Mouse (Mus musculus) heart, postnatal 14 days (tissue): ENCODE measurements around the gene Rsg1. TPM values are rescaled to one million over a fixed set of nuclear protein-coding genes. Genes with fewer than 3 reads are reported as not detected.

Source experiments
- DNase-seq, 2 experiments: peaks; one replicate each; pipeline ENCODE4 v3.0.0; 2021 to 2022
- intact Hi-C: fragments of 180-260 bp; cut with DNase I; formaldehyde crosslinking; loops from one replicate; pipeline ENCODE4 v1.15.1; 2025
- total RNA-seq, 2 experiments: library from RNA; stranded (reverse); gene quantifications; 2 replicates each; pipeline ENCODE4 v1.2.3; 2021

Rsg1 gene
- total RNA-seq, 2 experiments from 2014 or later, result 0.68 to 0.86 TPM

- DNase-seq, result no peak
- intact Hi-C loops, result loop anchor here (5.0 kb wide), 1 partner anchor 68 kb away; no protein-coding TSS in a partner anchor
Measured at GRCm38 (mm10) chr4:141210524-141211219, 3.1 kb upstream of the Rsg1 start.

DNA sequence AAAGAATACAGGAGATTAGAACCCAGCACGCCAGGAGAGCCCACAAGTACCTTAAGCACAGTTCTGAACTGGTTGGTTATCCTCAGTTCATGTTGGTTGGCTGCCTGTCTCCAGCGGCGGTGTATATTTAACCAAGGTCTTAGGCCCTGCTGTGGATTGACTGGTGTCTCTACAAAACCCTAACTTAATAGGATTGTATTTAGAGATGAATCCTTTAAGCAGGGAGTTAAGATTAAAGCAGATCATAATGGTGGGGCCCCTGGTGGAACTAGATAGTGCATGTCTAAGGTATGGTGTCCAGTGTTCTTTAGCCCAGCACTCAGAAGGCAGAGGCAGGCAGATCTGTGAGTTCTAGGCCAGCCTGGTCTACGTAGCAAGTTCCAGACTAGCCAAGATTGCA is 2.1 kb upstream of the Rsg1 start:
- intact Hi-C loops, result loop anchor here (5.0 kb wide), 1 partner anchor 69 kb away; no protein-coding TSS in a partner anchor
- DNase-seq, result no peak

DNA sequence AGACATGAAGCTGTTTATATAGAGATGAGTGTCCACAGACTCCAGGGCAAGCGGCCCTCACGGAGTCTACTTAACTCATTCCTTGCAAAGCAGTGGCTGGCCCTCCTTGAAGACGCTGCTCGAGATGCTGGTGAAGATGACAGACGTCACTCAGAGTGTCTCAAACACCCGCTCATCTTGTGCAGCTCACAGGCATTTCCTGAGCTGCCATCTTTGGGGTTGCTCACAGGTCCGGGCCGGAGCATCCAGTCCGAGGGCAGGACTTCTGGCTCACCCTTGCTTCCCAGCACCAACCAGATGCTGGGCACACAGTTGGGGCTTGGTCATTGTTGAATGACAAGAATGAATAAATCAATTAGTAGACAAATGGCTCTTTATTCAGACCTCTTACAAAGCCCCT is 864 bp upstream of the Rsg1 start:
- intact Hi-C loops, result loop anchor here (5.0 kb wide), 1 partner anchor 71 kb away; no protein-coding TSS in a partner anchor
- DNase-seq, result no peak

- intact Hi-C loops, result loop anchor here (5.0 kb wide), 1 partner anchor 71 kb away; no protein-coding TSS in a partner anchor
- DNase-seq, result no peak
Measured at GRCm38 (mm10) chr4:141213342-141213741, 414 bp upstream of the Rsg1 start.

- DNase-seq, result no peak
- intact Hi-C loops, result loop anchor here (5.0 kb wide), 1 partner anchor 72 kb away; no protein-coding TSS in a partner anchor
Measured at GRCm38 (mm10) chr4:141214337-141214851, 638 bp downstream of the Rsg1 start.

DNA sequence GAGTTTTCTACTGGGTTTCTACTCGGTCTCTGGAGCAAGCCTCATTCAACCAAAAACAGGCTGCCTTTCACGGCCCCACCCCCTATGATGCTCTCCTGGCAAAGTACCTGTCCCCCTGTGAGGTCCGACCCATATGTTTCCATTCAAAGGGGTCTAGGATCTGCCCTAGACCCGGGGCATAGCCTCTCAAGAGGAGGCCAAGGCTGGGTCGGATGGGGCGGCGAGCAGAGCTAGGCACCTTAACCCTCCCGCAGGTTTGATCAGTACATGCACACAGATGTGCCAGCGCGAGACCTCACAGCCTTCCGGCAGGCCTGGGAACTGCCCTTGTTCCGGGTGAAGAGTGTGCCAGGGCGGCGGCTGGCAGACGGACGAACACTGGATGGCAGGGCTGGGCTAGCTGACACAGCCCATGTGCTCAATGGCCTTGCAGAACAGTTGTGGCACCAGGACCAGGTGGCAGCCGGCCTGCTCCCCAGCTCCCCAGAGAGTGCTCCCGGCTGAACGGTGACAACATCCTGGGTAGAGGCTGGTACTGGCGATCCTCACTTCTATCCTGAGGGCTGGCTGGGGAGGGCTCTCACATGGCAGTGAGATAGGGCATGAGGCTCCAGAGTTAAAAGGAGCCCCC is 5.9 kb downstream of the Rsg1 start:
- DNase-seq, result no peak
- intact Hi-C loops, result no loop called here

- intact Hi-C loops, result no loop called here
- no peak for DNase-seq
Measured at GRCm38 (mm10) chr4:141221848-141222247, 8.1 kb downstream of the Rsg1 start.

- intact Hi-C loops, result no loop called here
- no peak for DNase-seq
Measured at GRCm38 (mm10) chr4:141222752-141223151, 9.0 kb downstream of the Rsg1 start.

DNA sequence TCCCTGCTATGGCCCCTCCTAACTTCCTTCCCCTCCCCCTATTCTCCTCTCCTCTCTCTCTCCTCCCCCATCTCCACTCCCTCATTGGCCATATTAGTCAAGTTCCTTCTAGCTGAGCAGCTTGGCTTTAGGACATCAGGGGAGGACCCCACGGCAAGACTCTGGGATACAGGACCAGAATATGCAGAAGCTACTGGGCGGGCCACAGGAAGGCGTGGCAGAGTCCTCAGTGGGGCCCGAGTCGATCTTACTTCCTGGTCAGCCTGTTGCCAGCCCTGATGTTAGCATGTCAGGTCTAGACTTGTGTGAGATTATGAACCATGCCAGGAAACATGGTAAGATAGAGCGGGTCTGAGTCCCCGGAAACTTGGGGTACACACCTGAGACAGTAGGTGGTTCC is 14.9 kb downstream of the Rsg1 start:
- intact Hi-C loops, result no loop called here
- no peak for DNase-seq

DNA sequence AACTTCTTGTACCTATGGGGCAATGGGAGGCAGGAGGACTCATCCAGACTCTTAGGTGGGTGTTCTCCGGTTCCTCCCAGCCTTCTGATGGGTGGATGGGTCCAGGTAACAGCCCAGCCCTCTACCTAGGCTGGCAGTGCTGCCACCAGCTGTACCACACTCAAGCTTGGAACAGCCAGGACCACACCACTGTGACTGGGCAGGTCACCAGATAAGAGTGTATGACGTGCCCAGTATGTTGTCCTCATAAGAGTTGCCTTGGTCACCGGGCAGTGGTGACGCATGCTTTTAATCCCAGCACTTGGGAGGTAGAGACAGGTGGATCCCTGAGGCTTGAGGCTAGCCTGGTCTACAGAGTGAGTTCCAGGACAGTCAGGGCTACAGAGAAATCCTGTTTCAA is 19.4 kb downstream of the Rsg1 start:
- no peak for DNase-seq
- intact Hi-C loops, result loop anchor here (5.0 kb wide), 1 partner anchor 34 kb away; no protein-coding TSS in a partner anchor

GRCm38 (mm10) chr4:141235537-141236111 is 21.9 kb downstream of the Rsg1 start:
- intact Hi-C loops, result no loop called here
- no peak for DNase-seq

- intact Hi-C loops, result no loop called here
- no peak for DNase-seq
Measured at GRCm38 (mm10) chr4:141236856-141237255, 23.1 kb downstream of the Rsg1 start.

- intact Hi-C loops, result no loop called here
- DNase-seq, result no peak
Measured at GRCm38 (mm10) chr4:141238492-141239387, 25.0 kb downstream of the Rsg1 start.

DNA sequence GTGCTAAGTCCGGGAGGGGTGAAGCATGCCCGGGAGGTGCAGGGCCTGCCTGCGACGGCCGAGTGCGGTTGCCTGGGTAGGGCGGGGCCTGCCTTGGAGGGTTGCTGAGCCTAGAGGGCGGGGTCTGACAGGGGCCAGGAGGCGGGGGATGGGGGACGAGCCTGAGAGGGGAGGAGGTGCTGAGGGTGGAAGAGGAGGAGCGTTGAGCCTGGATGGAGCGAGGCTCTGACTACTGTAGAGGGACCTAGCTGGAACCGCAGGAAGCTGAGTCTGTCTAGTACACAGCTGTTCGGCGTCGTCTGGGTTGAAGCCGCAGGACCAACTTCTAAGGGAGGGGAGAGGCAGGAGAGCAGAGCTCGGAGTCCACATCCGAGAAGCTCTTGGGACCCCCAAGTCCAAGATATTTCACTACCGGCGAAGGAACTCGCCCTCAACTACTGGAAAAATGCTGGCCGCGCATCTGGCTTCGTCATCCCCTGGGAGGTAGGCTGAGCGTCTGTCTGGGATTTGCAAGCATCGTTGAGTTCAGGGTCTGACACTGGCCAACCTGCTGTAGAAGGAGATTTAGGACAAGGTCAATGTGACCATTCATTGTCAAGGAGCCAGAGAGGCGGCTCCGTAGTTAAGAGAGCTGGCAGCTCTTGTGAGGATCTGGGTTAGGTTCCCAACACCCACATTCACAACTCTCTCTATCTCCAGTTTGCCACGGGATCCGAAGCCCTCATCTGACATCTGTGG is 25.8 kb downstream of the Rsg1 start, which contains the start of gene Arhgef19:
Arhgef19 (plus strand) TSS at position 112 of the 738 bp plus-strand sequence.
- intact Hi-C loops, result no loop called here
- DNase-seq, result peak; percentile 89

GRCm38 (mm10) chr4:141240617-141241016 is 26.9 kb downstream of the Rsg1 start:
- intact Hi-C loops, result no loop called here
- DNase-seq, result no peak

- DNase-seq, result no peak
Measured at GRCm38 (mm10) chr4:141241861-141242260, 28.1 kb downstream of the Rsg1 start.

DNA sequence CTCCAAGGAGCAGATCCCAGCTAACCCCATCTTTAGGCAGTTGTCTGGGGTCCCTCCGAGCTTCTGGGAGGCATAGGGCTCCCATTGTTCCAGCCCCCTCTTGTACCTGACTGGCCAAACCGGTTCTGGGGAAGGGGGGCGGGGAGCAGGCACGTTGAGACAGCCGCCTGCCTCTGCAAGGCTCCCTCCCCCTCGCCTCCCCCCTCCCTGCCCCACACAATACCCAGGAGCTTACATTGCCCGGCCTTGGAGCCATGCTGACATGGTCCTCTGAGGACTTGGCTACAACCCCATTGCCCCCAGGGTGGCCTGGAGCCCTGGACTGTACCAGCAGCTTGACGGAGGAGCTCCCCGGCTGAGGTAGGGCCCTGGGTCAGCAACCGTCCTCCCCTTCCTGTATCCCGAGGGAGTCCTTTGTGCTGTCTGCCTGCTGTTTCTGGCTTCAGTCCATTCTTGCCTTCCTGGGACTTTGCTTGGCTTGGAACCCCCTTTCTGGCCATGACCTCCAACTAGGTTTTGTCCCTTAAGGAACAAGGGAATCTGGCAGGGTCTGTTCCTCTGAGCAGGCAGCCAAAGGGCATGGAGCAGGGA is 29.0 kb downstream of the Rsg1 start:
- no peak for DNase-seq
- intact Hi-C loops, result no loop called here

More at GRCm38 (mm10) chr4:141241861-141242260, 28.1 kb downstream of the Rsg1 start:
- intact Hi-C loops, result no loop called here

GRCm38 (mm10) chr4:141243636-141244035 is 29.9 kb downstream of the Rsg1 start:
- intact Hi-C loops, result no loop called here
- no peak for DNase-seq

DNA sequence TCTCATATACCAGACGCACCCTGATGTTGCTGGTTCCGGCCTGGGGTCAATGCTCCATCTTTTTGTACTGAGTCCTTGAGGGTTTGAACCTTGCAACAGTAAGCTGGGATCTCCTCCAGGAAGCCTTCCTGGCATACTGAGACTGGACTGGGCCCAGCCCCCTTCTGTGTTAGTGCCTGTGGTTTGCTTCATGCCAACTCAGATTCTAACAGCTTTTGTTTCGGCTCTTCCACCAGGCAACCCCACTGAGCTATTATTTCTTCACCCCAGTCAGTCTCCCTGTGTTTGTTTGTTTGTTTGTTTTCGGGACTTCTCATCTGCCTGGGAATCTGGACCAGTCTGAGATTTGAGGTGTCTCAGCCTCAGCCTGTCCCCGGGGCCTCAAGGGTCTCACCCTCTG is 30.6 kb downstream of the Rsg1 start:
- no peak for DNase-seq
- intact Hi-C loops, result no loop called here
